Mouse (Mus musculus) layer of hippocampus, postnatal 14 days (tissue): ENCODE results near the gene Agtpbp1. TPM values are rescaled to one million over a fixed set of nuclear protein-coding genes. Genes with fewer than 3 reads are reported as not detected.
A peak's percentile ranks its signal among the peaks of the same experiment; 100 is the strongest.

ENCODE experiments used
- DNase-seq, 2 experiments: peaks; one replicate each; pipeline ENCODE4 v3.0.0; 2021 to 2022; ENCODE audit warnings: low spot score in 2 of 2, mixed read lengths in 1 of 2
- total RNA-seq, 2 experiments: library from RNA; stranded (reverse); gene quantifications; 2 replicates each; pipeline ENCODE4 v1.2.3; 2021

Agtpbp1 gene
- total RNA-seq, 2 experiments from 2014 or later: 347 to 349 TPM

GRCm38 (mm10) chr13:59580954-59581353 lies 4.1 kb downstream of the Agtpbp1 start:
- DNase-seq: no peak

- DNase-seq: peak; percentile 36 to 90
Observed at GRCm38 (mm10) chr13:59572549-59572948, 12.5 kb downstream of the Agtpbp1 start.

GRCm38 (mm10) chr13:59571107-59571506 lies 13.9 kb downstream of the Agtpbp1 start:
- no peak for DNase-seq

GRCm38 (mm10) chr13:59565945-59566520 lies 19.0 kb downstream of the Agtpbp1 start:
- no peak for DNase-seq

GRCm38 (mm10) chr13:59564923-59565322 lies 20.1 kb downstream of the Agtpbp1 start:
- no peak for DNase-seq

GRCm38 (mm10) chr13:59564505-59564904 lies 20.5 kb downstream of the Agtpbp1 start:
- DNase-seq: no peak

GRCm38 (mm10) chr13:59562471-59562870 lies 22.6 kb downstream of the Agtpbp1 start:
- no peak for DNase-seq

GRCm38 (mm10) chr13:59558776-59559175 lies 26.3 kb downstream of the Agtpbp1 start:
- no peak for DNase-seq

- DNase-seq: peak; percentile 83 to 91
Observed at GRCm38 (mm10) chr13:59557185-59557985, 27.6 kb downstream of the Agtpbp1 start.

GRCm38 (mm10) chr13:59556670-59557069 lies 28.4 kb downstream of the Agtpbp1 start:
- DNase-seq: no peak

- no peak for DNase-seq
Observed at GRCm38 (mm10) chr13:59555613-59556192, 29.3 kb downstream of the Agtpbp1 start.

GRCm38 (mm10) chr13:59554772-59555505 lies 30.1 kb downstream of the Agtpbp1 start:
- DNase-seq: no peak

- no peak for DNase-seq
Observed at GRCm38 (mm10) chr13:59552751-59553150, 32.3 kb downstream of the Agtpbp1 start.

- no peak for DNase-seq
Observed at GRCm38 (mm10) chr13:59552286-59552685, 32.7 kb downstream of the Agtpbp1 start.

GRCm38 (mm10) chr13:59549318-59549798 lies 35.7 kb downstream of the Agtpbp1 start:
- no peak for DNase-seq

- no peak for DNase-seq
Observed at GRCm38 (mm10) chr13:59547716-59548115, 37.3 kb downstream of the Agtpbp1 start.

- DNase-seq: no peak
Observed at GRCm38 (mm10) chr13:59547091-59547490, 37.9 kb downstream of the Agtpbp1 start.

GRCm38 (mm10) chr13:59542411-59542810 lies 42.6 kb downstream of the Agtpbp1 start:
- no peak for DNase-seq

GRCm38 (mm10) chr13:59540030-59540429 lies 45.0 kb downstream of the Agtpbp1 start:
- DNase-seq: no peak

GRCm38 (mm10) chr13:59538661-59539060 lies 46.4 kb downstream of the Agtpbp1 start:
- no peak for DNase-seq

- no peak for DNase-seq
Observed at GRCm38 (mm10) chr13:59536631-59537030, 48.4 kb downstream of the Agtpbp1 start.
